Mouse (Mus musculus) limb, embryonic 11.5 days (tissue): Measurements from ENCODE around the gene Fgfr2. TPM values are rescaled to one million over a fixed set of nuclear protein-coding genes. Genes with fewer than 3 reads are reported as not detected.
"Not testable (repeated sequence)": the region's sequence is repeated elsewhere in the genome, so short reads cannot be mapped to it uniquely, and the experiment has no call there.

Experiments
- ATAC-seq: fragments of 200-750 bp; cut with Nextera tagmentation; 2 replicates; pipeline ENCODE4 v1.8.0; 2017; ENCODE audit warnings: low read depth; ENCODE audit not compliant: insufficient number of reproducible peaks, low FRiP score, low TSS enrichment
- DNase-seq: peaks from one replicate; pipeline ENCODE4 v3.0.0-alpha.2; 2015; ENCODE audit warnings: low spot score
- H3K27ac ChIP-seq: fragments of 300-500 bp; sonication (generic); replicated peaks from 2 replicates; pipeline ENCODE4 v1.5.1; 2014; ENCODE audit warnings: low read depth, mild to moderate bottlenecking, low read length
- H3K27me3 ChIP-seq: fragments of 300-500 bp; sonication (generic); 2 replicates; pipeline ENCODE4 v1.6.1; 2014; ENCODE audit warnings: mild to moderate bottlenecking, low read length, mixed read lengths; ENCODE audit not compliant: control insufficient read depth, insufficient read depth
- H3K36me3 ChIP-seq: fragments of 300-500 bp; sonication (generic); 2 replicates; pipeline ENCODE4 v1.6.1; 2014; ENCODE audit warnings: mild to moderate bottlenecking, low read length, moderate library complexity, mixed read lengths; ENCODE audit not compliant: control insufficient read depth, insufficient read depth
- H3K4me1 ChIP-seq: fragments of 300-500 bp; sonication (generic); 2 replicates; pipeline ENCODE4 v1.6.1; 2014; ENCODE audit warnings: low read length, mixed read lengths; ENCODE audit not compliant: control insufficient read depth, insufficient read depth
- H3K4me2 ChIP-seq: fragments of 300-500 bp; sonication (generic); 2 replicates; pipeline ENCODE4 v1.6.1; 2014; ENCODE audit warnings: low read depth, mild to moderate bottlenecking, moderate library complexity; ENCODE audit not compliant: severe bottlenecking
- H3K4me3 ChIP-seq: fragments of 300-500 bp; sonication (generic); 2 replicates; pipeline ENCODE4 v1.5.1; 2014; ENCODE audit warnings: low read depth, low read length
- H3K9ac ChIP-seq: fragments of 300-500 bp; sonication (generic); 2 replicates; pipeline ENCODE4 v1.6.1; 2014; ENCODE audit warnings: mild to moderate bottlenecking, low read length
- H3K9me3 ChIP-seq: fragments of 300-500 bp; sonication (generic); 2 replicates; pipeline ENCODE4 v1.6.1; 2016; ENCODE audit warnings: low read length; ENCODE audit not compliant: control insufficient read depth
- WGBS: fragments of 180-500 bp; shearing (Covaris S2); extraction: QIAGEN DNeasy Blood & Tissue Kit; methylation state at CpG from one replicate; pipeline ENCODE4 v1.1.7; 2014; 5-methylcytosine and 5-hydroxymethylcytosine counted together
- polyA plus RNA-seq: library from polyadenylated mRNA; unstranded; fragments of >200 nt; fragmentation: Nextera tagmentation; extraction: Ambion mirVana; gene quantifications from 2 replicates; pipeline ENCODE4 v1.2.1, GENCODE M21; 2014

The Fgfr2 gene
- polyA plus RNA-seq, 1 experiment from 2014 or later = 60.1 TPM

DNA sequence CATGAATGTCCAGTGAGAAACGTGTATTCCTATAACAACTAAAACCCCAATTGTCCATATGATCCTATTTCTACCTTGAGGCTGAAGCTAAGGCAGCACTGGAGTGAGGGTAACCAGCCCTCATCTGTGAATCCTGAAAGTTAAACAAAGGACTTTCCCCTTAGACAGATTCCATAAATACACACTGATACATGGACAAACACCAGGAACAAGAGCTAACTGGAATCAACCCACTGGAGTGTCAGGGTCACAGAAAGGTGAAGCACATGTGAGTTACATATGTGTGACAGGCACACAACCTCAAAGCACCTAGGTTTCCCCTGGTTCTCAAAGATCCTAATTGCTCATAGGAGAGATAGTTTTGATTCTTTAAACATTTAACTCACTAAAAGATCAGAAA is 2703.2 kb downstream of the Fgfr2 start:
- DNase-seq (no peak), ATAC-seq (no peak)
- WGBS = 77% methylated on average over 1 of the region's 1 CpGs
- no peaks in the 10 kb centered on the region for H3K27me3 ChIP-seq
- H3K9me3 ChIP-seq = no peaks in the 10 kb centered on the region
- H3K4me3 ChIP-seq = no peak overlapping the region
- H3K36me3 ChIP-seq = no peaks in the 10 kb centered on the region
- no peak overlapping the region for H3K9ac ChIP-seq
- peaks cover 2% of the 10 kb centered on the region; the same call in 1 of the 2 replicates for H3K4me1 ChIP-seq
- H3K4me2 ChIP-seq = no peak overlapping the region
- H3K27ac ChIP-seq = no peak overlapping the region

GRCm38 (mm10) chr7:130407622-130408021 is 2715.5 kb downstream of the Fgfr2 start:
- Histone ChIP-seq H3K27me3 (no peaks in the 10 kb centered on the region), H3K27ac (peak overlapping the region; percentile 68), H3K4me2 (no peak overlapping the region), H3K4me3 (no peak overlapping the region), H3K9me3 (no peaks in the 10 kb centered on the region), H3K36me3 (no peaks in the 10 kb centered on the region), H3K4me1 (peaks cover 6% of the 10 kb centered on the region; the same call in 1 of the 2 replicates), H3K9ac (no peak overlapping the region)
- no peak for DNase-seq
- 81% methylated on average over 10 of the region's 10 CpGs for WGBS
- ATAC-seq = no peak

DNA sequence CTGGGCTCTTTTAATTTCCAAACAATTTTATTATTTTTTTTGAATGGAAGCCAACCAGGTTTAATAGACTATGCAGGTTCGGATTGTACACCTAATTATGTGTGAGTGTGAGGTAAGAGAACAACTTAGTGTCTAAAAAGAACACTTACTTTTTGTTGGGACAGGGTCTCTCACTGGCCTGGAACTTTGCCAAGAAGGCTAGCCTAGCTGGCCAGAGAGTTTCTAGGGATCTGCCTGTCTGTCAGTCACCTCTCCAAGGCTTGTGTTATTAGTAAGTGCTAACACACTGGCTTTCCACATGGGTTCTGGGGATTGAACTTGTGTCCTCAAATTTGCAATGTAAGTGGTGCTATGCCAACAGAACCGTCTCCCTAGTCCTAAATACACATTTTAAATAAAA is 2719.8 kb downstream of the Fgfr2 start:
- no peak for ATAC-seq
- no peak overlapping the region for H3K9ac ChIP-seq
- H3K4me3 ChIP-seq = no peak overlapping the region
- no peaks in the 10 kb centered on the region for H3K27me3 ChIP-seq
- no peaks in the 10 kb centered on the region for H3K36me3 ChIP-seq
- H3K9me3 ChIP-seq = no peaks in the 10 kb centered on the region
- 85% methylated on average over 2 of the region's 2 CpGs for whole genome bisulfite sequencing
- peak; percentile 27 for DNase-seq
- H3K4me2 ChIP-seq = no peak overlapping the region
- peaks cover 6% of the 10 kb centered on the region; the same call in 1 of the 2 replicates for H3K4me1 ChIP-seq
- H3K27ac ChIP-seq = no peak overlapping the region

GRCm38 (mm10) chr7:130394697-130395096 is 2728.5 kb downstream of the Fgfr2 start:
- no peaks in the 10 kb centered on the region for H3K9me3 ChIP-seq
- ATAC-seq (no peak), DNase-seq (no peak)
- no peaks in the 10 kb centered on the region for H3K27me3 ChIP-seq
- H3K27ac ChIP-seq = no peak overlapping the region
- H3K9ac ChIP-seq = no peak overlapping the region
- H3K4me2 ChIP-seq = no peak overlapping the region
- H3K4me3 ChIP-seq = no peak overlapping the region
- no peaks in the 10 kb centered on the region for H3K36me3 ChIP-seq
- no peaks in the 10 kb centered on the region for H3K4me1 ChIP-seq
- whole genome bisulfite sequencing = 93% methylated on average over 2 of the region's 2 CpGs

DNA sequence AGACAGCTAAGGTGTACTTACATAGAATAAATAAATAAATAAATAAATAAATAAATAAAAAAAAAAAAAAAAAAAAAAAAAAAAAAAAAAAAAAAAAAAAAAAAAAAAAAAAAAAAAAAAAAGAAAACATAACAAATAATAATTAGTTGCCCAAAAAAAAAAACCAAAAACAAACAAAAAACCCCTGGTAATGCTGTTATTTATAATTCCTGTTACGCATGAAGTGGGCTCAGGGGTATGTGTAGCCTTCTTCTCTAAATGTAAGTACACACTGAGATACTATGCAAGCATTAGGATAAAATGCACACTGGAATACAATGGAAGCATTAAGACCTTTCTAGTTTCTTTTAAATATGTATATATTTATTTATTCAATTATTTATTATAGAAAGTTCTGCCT is 2733.1 kb downstream of the Fgfr2 start:
- H3K27ac ChIP-seq, DNase-seq, H3K27me3 ChIP-seq, H3K4me2 ChIP-seq, H3K9ac ChIP-seq, H3K4me3 ChIP-seq, ATAC-seq, H3K4me1 ChIP-seq, H3K36me3 ChIP-seq, H3K9me3 ChIP-seq: not testable (repeated sequence)
- 98% methylated on average over 1 of the region's 1 CpGs for WGBS

- Histone ChIP-seq H3K9ac (no peak overlapping the region), H3K4me1 (no peaks in the 10 kb centered on the region), H3K27me3 (no peaks in the 10 kb centered on the region), H3K4me2 (no peak overlapping the region), H3K4me3 (no peak overlapping the region), H3K36me3 (no peaks in the 10 kb centered on the region; the same call in 1 of the 2 replicates), H3K9me3 (no peaks in the 10 kb centered on the region), H3K27ac (no peak overlapping the region)
- WGBS = 82% methylated on average over 3 of the region's 3 CpGs
- ATAC-seq = no peak
- DNase-seq = no peak
Observed at GRCm38 (mm10) chr7:130386308-130386707, 2736.8 kb downstream of the Fgfr2 start.

GRCm38 (mm10) chr7:130385732-130386294 is 2737.3 kb downstream of the Fgfr2 start:
- Histone ChIP-seq H3K36me3 (no peaks in the 10 kb centered on the region; the same call in 1 of the 2 replicates), H3K4me2 (no peak overlapping the region), H3K9ac (no peak overlapping the region), H3K9me3 (no peaks in the 10 kb centered on the region), H3K27me3 (no peaks in the 10 kb centered on the region), H3K4me3 (no peak overlapping the region), H3K27ac (no peak overlapping the region), H3K4me1 (no peaks in the 10 kb centered on the region)
- DNase-seq (no peak), ATAC-seq (no peak)
- 93% methylated on average over 8 of the region's 8 CpGs for WGBS

DNA sequence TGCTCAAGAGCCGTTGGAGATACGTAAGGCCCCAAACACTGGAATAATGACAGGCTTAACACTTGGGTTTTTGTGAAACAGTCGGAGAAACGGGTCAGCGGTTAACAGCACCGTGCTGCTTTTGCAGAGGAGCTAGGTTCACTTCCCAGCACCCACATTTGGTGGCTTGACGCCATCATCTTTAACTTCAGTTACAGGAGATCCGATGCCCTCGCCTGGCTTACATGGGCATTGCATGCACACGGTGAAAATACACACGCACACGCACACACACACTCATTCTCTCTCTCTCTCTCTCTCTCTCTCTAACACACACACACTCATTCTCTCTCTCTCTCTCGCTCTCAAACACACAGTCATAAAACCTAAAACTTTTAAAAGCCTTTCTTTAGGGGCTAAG is 2741.0 kb downstream of the Fgfr2 start:
- Histone ChIP-seq H3K27me3 (no peaks in the 10 kb centered on the region), H3K27ac (no peak overlapping the region), H3K9me3 (no peaks in the 10 kb centered on the region), H3K4me2 (no peak overlapping the region), H3K4me1 (no peaks in the 10 kb centered on the region), H3K4me3 (no peak overlapping the region), H3K9ac (no peak overlapping the region), H3K36me3 (no peaks in the 10 kb centered on the region; the same call in 1 of the 2 replicates)
- WGBS = 93% methylated on average over 13 of the region's 13 CpGs
- ATAC-seq (no peak), DNase-seq (no peak)

GRCm38 (mm10) chr7:130381387-130381951 is 2741.7 kb downstream of the Fgfr2 start:
- WGBS = 81% methylated on average over 8 of the region's 8 CpGs
- Histone ChIP-seq H3K36me3 (no peaks in the 10 kb centered on the region; the same call in 1 of the 2 replicates), H3K9me3 (no peaks in the 10 kb centered on the region), H3K4me1 (no peaks in the 10 kb centered on the region), H3K27me3 (no peaks in the 10 kb centered on the region), H3K4me2 (no peak overlapping the region), H3K9ac (no peak overlapping the region), H3K4me3 (no peak overlapping the region), H3K27ac (no peak overlapping the region)
- DNase-seq = no peak
- no peak for ATAC-seq
